Mouse (Mus musculus): ENCODE data around the gene Fxn.
A peak's percentile ranks its signal among the peaks of the same experiment; 100 is the strongest.
"Not testable (repeated sequence)": the region's sequence is repeated elsewhere in the genome, so short reads cannot be mapped to it uniquely, and the experiment has no call there.

Gene Fxn

DNA sequence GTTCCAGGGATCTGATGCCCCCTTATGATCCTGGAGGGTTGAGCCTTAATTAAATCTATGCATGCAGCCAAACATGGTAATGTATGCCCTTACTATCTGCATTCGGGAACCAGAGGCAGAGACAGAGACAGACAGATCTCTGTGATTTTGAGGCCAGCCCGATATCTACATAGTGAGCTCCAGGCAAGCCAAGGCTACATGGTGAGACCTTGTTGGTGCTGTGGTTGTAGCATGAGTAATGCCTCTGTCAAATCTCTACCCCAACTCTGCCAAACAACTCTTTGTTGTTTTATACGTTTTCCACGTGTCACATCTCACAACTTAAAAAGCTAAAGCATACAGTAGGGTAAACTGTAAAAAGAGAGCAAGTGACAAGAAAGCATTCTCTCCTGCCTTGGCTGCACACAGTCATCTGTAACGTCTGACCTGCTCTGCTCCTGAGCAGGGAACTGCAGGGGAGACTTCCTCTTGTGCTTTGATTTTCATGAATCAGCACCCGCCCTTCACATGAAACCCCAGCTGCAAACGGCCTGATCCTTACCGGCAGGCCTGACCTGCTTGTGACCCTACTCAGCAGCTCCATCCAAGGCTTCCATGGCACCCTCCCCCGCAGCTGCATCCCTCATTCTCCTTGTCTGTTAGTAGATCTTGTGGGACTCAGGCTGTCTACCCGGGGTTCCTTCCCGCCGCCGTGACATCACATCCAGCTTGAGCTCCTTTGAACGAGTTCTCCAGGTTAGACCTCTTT, 38.4 kb downstream of the Fxn start:
- no peak for DNase-seq (ENCODE audit: low spot score in 2 of 2)

DNA sequence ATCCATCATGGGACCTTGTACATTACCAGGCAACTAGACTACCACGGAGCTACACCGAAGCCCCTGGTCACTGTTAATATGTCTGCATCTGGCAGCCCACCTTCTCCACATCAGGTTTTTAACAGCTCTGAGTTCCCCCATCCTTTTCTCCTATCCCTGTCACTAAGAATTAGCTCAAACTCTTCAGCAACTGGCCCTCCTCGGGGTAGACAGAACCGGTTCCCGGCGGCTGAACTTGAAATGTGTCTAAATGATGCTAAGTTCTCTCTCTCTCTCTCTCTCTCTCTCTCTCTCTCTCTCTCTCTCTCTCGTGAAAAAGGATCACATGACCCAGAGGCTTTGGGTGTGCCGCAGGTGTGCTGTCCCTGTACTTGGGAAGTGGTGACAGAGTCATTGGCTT, 39.1 kb downstream of the Fxn start:
- DNase-seq (ENCODE audit: low spot score in 2 of 2) = no peak

DNA sequence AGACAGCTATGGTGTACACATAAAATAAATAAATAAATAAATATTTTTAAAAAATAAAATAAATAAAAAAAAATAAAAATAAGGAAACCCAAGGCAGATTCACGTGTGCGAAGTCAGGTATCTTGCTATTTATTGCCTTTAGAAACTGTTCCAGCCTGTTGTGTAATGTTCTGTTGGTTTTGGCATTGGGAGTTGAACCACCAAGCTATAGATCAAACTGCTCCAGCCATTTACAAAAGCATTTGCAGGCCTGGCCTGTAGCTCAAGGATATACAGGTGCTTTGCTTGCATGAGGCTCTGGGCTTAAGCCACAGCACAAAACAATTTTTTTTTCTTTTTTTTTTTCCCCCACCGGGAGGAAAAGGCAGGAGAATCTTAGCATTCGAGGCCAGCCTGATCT, 42.4 kb downstream of the Fxn start:
- DNase-seq (ENCODE audit: low spot score in 2 of 2) = no peak

DNA sequence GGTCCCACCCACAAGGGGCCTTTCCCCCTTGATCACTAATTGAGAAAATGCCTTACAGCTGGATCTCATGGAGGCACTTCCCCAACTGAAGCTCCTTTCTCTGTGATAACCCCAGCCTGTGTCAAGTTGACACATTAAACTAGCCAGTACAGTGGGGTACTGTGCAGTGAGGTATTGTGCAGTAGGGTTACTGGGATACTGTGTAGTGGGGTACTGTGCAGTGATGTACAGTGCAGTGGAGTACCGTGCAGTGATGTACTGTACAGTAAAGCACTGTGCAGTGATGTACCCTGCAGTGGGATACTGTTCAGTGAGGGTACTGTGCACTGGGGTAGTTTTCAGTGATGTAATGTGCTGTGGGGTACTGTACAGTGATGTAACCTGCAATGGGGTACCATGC, 48.0 kb downstream of the Fxn start:
- not testable (repeated sequence) for DNase-seq (ENCODE audit: low spot score in 2 of 2)

DNA sequence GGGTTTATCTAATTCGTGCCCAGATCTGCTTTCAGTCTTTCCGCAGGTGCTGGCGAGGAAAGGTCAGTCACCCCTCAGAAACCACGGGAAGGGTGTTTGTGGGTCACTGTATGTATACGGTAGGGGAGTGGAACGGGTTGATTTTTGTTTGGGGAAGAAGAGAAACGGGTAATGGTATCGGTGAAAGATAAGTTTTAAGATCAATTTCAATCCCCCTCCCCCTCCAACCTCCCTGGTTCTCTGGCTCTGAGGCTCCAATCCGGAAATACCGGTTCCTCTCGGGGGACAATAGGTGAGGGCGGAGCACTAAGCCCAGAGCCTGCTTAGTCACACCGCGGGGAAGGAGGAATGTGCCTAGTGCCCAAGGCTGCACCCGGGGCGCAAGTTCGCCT, 55.1 kb downstream of the Fxn start:
- peak; percentile 51 to 64 for DNase-seq (ENCODE audit: low spot score in 2 of 2)

DNA sequence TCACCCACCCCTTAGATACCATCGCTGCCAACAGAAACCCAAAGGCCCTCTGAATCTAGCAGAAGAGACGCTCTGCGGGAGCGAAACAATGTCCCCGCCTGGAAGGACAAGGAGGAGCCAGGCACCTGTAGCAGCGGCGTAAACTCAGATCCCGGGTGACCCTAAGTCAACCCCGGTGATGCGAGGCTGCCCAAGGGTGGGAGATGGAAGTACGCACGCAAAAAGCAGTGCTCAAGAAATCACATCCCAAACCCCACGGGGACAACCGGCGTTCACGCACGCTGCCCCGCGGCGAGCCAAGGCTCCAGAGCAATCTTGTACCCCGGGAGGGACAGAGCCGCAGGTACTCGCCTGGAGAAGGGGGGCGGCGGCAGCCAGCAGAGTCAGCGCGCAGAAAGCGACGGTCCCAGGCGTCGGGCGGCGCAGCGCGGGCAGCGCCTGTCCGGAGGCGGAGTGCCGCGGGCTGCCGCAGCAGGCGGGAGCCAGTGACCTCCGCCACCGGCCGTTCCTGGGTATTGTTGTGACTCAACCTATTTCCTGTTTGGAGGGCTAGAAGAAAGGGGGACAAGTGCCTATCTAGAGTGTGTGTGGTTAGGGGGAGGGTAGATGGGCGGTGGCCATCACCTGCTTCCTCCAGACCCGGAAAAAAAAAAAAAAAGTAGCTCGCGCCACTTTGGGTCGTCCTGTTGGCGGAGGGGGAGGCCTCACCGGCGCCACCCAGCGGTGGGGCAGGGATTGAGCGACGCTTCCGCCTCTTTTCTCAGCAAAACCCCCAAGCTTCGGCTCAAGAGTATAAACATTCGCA, 55.7 kb downstream of the Fxn start, which contains the start of gene Tjp2:
Gene Tjp2, minus strand, starts transcription at position 531 of the 805 bp plus-strand sequence.
- DNase-seq (ENCODE audit: low spot score in 2 of 2) = peak; percentile 61 to 69

DNA sequence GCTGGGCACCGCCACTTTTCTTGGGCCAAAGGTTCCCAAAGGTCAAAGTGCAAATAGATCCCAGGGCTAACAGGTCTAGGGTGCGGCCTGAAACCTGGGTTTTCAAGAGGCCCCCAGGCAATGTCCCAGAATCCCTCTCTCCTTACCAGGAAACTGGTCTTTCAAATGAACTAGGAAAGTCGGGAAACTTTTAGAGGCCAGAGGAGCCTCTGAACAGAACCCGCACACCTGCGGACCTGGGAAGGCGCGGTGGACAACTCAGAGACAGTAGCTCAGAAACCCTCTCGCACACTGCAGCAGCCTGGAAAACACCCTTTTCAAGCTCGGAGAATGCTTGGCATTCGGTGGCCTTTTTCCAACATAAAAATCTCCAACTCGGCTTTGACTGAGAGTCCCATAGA, 56.6 kb downstream of the Fxn start:
- no peak for DNase-seq (ENCODE audit: low spot score in 2 of 2)

DNA sequence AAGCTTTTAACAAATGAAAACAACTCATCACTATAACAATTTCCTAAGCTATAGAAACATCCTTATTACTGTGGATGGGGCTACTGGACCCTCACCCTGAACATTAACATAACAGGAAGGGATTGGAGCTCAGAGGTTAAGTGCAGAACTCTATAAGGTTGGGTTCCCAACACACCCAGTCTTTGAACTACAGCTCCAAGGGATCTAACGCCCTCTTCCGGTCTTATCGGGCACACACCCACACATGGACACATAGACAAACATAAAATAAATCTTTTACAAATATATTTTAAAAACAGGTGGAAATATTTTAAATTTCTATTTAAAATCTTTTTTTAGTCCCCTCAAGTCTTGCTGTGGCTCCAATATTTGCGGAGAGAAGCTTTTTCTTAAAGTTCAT, 59.0 kb downstream of the Fxn start:
- no peak for DNase-seq (ENCODE audit: low spot score in 2 of 2)

DNA sequence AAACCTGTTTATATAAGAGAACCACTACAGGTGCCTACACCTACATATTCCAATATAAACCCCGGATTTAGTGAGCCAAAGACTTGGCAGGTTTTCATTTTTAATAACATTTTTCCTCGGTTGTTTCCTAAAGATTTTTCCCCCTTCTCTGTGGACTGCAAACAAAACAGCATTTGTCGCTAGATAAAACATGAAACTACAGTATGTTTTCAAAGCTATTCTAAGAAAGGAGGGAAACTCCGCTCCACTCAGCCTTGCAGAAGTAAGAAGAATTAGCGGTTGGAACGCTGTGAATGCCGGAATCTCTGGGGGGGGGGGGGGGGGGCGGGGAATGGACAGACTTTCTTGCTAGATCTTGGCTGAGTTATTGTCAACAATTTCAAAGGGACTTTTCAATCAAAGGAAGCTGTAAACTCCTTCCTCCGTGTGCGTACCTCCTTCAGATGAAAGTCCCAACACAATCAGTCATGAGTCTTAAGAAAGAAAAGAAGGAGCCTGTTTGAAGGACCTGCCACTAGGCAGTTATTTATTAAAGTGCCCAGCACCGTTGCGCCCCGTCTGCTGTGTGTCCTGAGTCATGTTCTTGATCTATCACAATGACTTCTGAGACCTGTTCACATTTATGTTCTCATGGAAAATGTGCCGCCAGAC, 59.5 kb downstream of the Fxn start:
- DNase-seq (ENCODE audit: low spot score in 2 of 2) = no peak

DNA sequence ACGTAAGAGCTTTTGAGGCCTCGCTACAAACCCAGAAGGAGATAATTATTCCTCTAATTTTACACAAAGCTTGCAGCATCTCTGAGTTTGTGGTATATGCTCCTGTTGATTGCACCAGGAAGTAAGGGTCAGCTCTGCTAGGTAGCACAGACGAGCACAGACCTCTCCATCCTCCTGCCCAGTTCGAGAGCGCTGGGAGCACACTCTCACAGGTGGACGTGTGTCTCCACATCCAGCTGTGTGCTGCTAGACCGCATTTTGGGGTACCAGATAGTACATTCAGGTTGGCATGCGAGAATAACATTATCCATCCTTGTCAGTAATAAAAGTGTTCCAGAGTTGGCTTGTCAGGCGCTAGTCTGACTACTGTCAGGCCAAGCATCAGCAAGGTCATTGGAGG, 61.4 kb downstream of the Fxn start:
- DNase-seq (ENCODE audit: low spot score in 2 of 2) = no peak

DNA sequence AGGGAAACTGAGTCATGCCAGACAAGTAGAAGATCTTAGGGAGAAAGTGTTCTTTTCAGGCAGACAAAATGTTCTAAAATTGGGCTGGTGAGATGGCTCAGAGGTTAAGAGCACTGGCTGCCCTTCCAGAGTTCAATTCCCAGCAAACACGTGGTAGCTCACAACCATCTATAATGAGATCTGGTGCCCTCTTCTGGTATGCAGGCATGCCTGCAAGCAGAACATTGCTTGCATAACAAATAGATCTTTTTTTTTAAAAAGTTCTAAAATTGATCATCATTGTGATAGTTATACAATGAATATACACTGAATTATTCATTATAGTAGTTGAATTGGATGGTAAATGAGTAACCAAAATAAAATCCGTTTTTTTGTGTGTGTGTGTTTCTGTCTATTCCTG, 62.1 kb downstream of the Fxn start:
- DNase-seq (ENCODE audit: low spot score in 2 of 2) = no peak

DNA sequence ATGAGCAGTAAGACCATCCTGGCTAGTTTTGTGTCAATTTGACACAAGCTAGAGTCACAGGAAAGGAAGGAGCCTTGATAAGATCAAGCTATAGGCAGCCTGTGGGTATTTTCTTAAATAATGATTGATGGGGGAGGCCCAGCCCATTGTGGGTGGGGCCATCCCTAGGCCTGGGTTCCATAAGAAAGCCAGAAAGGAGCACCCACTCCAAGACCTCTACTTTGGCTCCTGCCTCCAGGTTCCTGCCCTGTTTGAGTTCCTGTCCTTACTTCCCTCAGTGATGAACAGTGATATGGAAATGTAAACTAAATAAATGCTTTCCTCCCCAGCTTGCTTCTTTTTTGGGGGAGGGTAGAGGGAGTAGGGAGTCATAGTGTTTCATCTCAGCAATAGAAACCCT, 62.6 kb downstream of the Fxn start:
- DNase-seq (ENCODE audit: low spot score in 2 of 2) = no peak

DNA sequence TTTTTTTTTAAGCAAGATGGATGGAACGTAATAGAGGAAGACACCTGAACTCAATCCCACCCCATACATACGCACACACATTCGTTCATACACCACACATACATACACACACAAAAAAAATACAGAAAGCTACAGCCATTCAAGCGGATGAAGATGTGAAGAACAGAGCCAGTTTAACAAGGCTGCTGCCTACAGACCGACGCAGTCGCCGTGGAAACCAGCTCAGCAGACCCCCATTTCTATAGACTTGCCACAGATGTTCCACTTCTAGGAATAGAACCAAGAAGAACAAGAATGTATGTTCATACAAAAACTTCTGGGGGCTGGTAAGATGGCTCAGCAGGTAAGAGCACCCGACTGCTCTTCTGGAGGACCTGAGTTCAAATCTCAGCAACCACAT, 63.6 kb downstream of the Fxn start:
- no peak for DNase-seq (ENCODE audit: low spot score in 2 of 2)

DNA sequence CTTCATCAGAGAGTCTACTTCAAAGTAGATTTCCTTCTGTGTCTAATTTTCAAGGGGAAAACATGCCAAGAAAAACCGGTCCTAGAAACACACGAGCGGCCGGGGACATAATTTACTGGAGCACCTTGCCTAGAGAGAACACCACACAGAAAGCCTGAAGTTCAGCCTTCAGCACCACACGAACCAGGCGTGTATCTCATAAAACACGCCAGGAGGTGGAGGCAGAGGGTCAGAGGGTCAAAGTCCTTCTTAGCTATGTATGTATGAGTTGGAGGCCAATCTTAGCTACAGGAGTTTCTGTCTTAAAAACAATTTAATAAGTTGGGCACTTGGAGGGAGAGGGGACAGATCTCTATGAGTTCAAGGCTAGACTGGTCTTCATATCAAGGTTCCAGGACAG, 65.5 kb downstream of the Fxn start:
- no peak for DNase-seq (ENCODE audit: low spot score in 2 of 2)

DNA sequence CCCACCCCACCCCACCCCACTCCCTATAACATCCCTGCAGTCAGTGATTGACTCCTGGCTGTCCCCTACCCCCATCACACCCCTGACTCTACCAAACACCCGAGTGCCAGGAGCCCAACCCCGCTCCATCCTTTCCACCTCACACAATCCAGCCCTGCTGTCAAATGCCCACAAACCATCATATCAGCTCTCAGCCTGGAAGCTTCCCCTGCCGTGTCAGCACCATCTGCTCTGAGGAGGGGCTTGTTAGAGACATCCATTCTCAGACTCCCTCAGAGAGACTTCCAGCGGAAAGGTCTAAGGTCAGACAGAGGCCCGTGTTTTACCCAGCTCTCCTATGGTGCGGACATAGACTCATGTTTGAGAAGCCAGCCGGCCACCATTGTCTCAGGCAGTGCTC, 67.1 kb downstream of the Fxn start:
- DNase-seq (ENCODE audit: low spot score in 2 of 2) = no peak

DNA sequence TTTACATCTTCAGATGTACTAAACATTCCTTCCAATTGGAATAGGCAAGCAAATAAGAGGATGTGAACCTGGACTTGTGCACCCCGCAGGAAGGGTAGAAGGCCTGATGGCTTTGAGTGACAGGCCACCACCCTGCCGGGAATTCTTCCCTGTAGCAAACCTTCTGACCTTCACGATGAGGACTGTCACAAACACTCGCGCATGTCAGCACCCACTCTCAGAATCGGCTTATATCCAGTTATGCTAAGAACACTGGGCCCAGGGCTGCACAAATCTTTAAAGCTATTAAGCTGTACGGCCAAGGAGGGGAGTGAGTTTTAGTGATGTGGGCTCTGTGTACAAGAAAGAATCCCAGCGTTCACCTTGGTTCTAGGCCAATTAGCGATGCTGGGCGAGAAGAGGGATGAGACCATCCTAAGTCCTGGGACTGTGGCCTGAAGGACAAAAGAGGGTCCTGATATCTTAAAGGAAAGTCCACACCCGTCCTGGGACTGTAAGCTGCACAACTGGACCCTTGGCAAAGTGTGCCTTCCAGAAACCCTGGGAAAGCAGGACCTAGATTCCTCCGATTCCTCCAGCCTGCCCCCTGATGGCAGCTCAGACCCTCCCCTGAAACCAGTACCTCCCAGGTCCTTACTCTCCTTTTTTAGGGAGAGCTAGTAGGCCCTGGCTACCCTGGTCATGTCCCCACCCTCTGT, 67.7 kb downstream of the Fxn start:
- no peak for DNase-seq (ENCODE audit: low spot score in 2 of 2)

All from urinary bladder, postnatal 4 days (tissue).